Comparison of ENCODE assay signal across 7 mouse cellular contexts in the genomic region with DNA sequence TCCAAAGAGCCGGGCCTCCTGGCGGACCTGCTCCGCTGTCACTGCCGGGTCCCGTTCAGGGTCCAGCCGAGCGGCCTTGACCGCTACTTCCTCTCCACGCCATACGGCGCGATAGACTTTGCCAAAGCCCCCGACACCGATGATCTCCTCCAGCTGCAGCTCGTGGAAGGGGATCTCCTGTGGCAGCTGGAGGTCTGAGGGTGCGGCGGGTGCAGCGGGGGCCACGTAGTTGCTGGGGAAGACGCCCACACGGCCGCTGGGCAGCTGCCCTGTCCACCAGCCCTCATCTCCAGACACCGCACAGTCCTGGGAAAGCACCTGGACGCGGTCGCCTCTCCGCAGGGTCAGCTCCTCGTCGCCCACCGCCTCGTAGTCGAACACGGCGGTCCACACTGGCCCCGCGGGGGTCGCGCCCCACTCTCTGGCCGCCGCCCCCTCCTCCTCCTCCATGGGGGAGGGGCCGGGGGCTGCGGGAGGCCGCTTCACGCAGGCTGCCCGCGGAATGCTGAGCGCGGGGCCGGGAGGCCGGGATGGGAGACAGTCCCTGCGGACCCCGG. TPM values are rescaled to one million over a fixed set of nuclear protein-coding genes. Genes with fewer than 3 reads are reported as not detected.
DNase-seq lines count a peak whose midpoint lies in the region; ATAC-seq lines count a peak whose summit lies in the region.

No protein-coding gene starts in this region.

- H3K4me2 ChIP-seq in limb, embryonic 15.5 days, result peak overlapping the region; percentile 97
- H3K4me2 ChIP-seq in neural tube, embryonic 13.5 days, result peak overlapping the region; percentile 87

- H3K4me3 ChIP-seq in limb, embryonic 15.5 days, result peak overlapping the region; percentile 92
- H3K4me3 ChIP-seq in neural tube, embryonic 13.5 days, result peak overlapping the region; percentile 88

- DNase-seq in right cerebral cortex, postnatal 4 days, result peak; percentile 48
- no peak for DNase-seq in right cerebral cortex, postnatal 36 days (ENCODE audit: low spot score in 2 of 2)
- peak; percentile 68 to 70 for DNase-seq in cerebellum, postnatal 25 days
- peak; percentile 33 to 34 for DNase-seq in heart, postnatal 14 days
- DNase-seq in layer of hippocampus, postnatal 36 days, result no peak

- whole genome bisulfite sequencing in limb, embryonic 15.5 days, result 2% methylated on average over 50 of the region's 52 CpGs
- 1% methylated on average over 52 of the region's 52 CpGs for WGBS in neural tube, embryonic 13.5 days

- H3K36me3 ChIP-seq in limb, embryonic 15.5 days, result peaks cover 17% of the 10 kb centered on the region
- H3K36me3 ChIP-seq in neural tube, embryonic 13.5 days, result peaks cover 18% of the 10 kb centered on the region

- H3K27ac ChIP-seq in limb, embryonic 15.5 days, result no peak overlapping the region; the same call in 1 of the 2 replicates
- H3K27ac ChIP-seq in neural tube, embryonic 13.5 days (replicated peaks), result peak overlapping the region; percentile 91; the same call in 1 of the 2 replicates

- H3K27me3 ChIP-seq in limb, embryonic 15.5 days, result no peaks in the 10 kb centered on the region
- no peaks in the 10 kb centered on the region for H3K27me3 ChIP-seq in neural tube, embryonic 13.5 days

- peak; percentile 33; the same call in 1 of the 2 replicates for ATAC-seq in limb, embryonic 15.5 days (ENCODE audit: insufficient number of reproducible peaks, low FRiP score, low TSS enrichment, low read depth)
- ATAC-seq in neural tube, embryonic 13.5 days (ENCODE audit: low read depth), result peak; percentile 24

- H3K4me1 ChIP-seq in limb, embryonic 15.5 days, result peaks cover 28% of the 10 kb centered on the region
- peaks cover 53% of the 10 kb centered on the region for H3K4me1 ChIP-seq in neural tube, embryonic 13.5 days (replicated peaks)

- intact Hi-C loops in heart, postnatal 14 days (cut with DNase I), result no loop called here

- H3K9me3 ChIP-seq in limb, embryonic 15.5 days, result no peaks in the 10 kb centered on the region
- no peaks in the 10 kb centered on the region for H3K9me3 ChIP-seq in neural tube, embryonic 13.5 days

- H3K9ac ChIP-seq in limb, embryonic 15.5 days, result peak overlapping the region; percentile 78
- H3K9ac ChIP-seq in neural tube, embryonic 13.5 days, result peak overlapping the region; percentile 98

RNA-seq across cellular contexts. Expression of gene Map3k10, which starts 0.7 kb away (rescaled TPM):
- 10 to 100 TPM; 17.0 to 22.4 TPM for total RNA-seq in heart, postnatal 14 days (2021)
- polyA plus RNA-seq in limb, embryonic 15.5 days (2015; fragmentation: Nextera tagmentation; extraction: Ambion mirVana), result 5.8 and 9.0 TPM in 2 replicates
- polyA plus RNA-seq in neural tube, embryonic 13.5 days (2015; fragmentation: Nextera tagmentation; extraction: Ambion mirVana), result 11.6 and 12.7 TPM in 2 replicates
- total RNA-seq in layer of hippocampus, postnatal 36 days (2021), result 100 to 1,000 TPM; 177 to 185 TPM

RNA-seq across cellular contexts. Expression of gene Zfp607b, which starts 15.5 kb away (rescaled TPM):
- 1 to 10 TPM in 1 of 2 experiments, under 1 TPM in 1; 0.84 to 1.3 TPM for total RNA-seq in heart, postnatal 14 days (2021)
- polyA plus RNA-seq in limb, embryonic 15.5 days (2015; fragmentation: Nextera tagmentation; extraction: Ambion mirVana), result 2.8 and 3.2 TPM in 2 replicates
- polyA plus RNA-seq in neural tube, embryonic 13.5 days (2015; fragmentation: Nextera tagmentation; extraction: Ambion mirVana), result 7.6 and 8.9 TPM in 2 replicates
- total RNA-seq in layer of hippocampus, postnatal 36 days (2021), result 10 to 100 TPM; 10.0 to 10.3 TPM

RNA-seq across cellular contexts. Expression of gene Ttc9b, which starts 19.9 kb away (rescaled TPM):
- not detected for total RNA-seq in heart, postnatal 14 days (2021)
- 0.20 TPM in 1 of 2 replicates, not detected in the other for polyA plus RNA-seq in limb, embryonic 15.5 days (2015; fragmentation: Nextera tagmentation; extraction: Ambion mirVana)
- 45.8 and 54.8 TPM in 2 replicates for polyA plus RNA-seq in neural tube, embryonic 13.5 days (2015; fragmentation: Nextera tagmentation; extraction: Ambion mirVana)
- total RNA-seq in layer of hippocampus, postnatal 36 days (2021), result 10 to 100 TPM; 45.8 to 48.2 TPM

RNA-seq across cellular contexts. Expression of gene Zfp60, which starts 57.5 kb away (rescaled TPM):
- 10 to 100 TPM in 1 of 2 experiments, 1 to 10 TPM in 1; 9.0 to 10.6 TPM for total RNA-seq in heart, postnatal 14 days (2021)
- polyA plus RNA-seq in limb, embryonic 15.5 days (2015; fragmentation: Nextera tagmentation; extraction: Ambion mirVana), result 29.0 and 32.3 TPM in 2 replicates
- polyA plus RNA-seq in neural tube, embryonic 13.5 days (2015; fragmentation: Nextera tagmentation; extraction: Ambion mirVana), result 104 and 121 TPM in 2 replicates
- 10 to 100 TPM; 33.5 to 38.7 TPM for total RNA-seq in layer of hippocampus, postnatal 36 days (2021)

Comparison
In these comparisons a context has a peak if more than half of its experiments do, and no peak if none do; other contexts are left out.
1. DNase-seq: peak in right cerebral cortex, postnatal 4 days (single experiment), cerebellum, postnatal 25 days (2 of 2) and heart, postnatal 14 days (2 of 2); none in right cerebral cortex, postnatal 36 days (0 of 2) and layer of hippocampus, postnatal 36 days (0 of 2).
2. RNA of gene Map3k10, which starts 0.7 kb away (total RNA-seq): 177 to 185 TPM in layer of hippocampus, postnatal 36 days; 17.0 to 22.4 TPM in heart, postnatal 14 days; every median in the first group is over 4 times any median in the second.
3. RNA of gene Zfp607b, which starts 15.5 kb away (total RNA-seq): 10.0 to 10.3 TPM in layer of hippocampus, postnatal 36 days; 0.84 to 1.3 TPM in heart, postnatal 14 days; every median in the first group is over 4 times any median in the second.
4. RNA of gene Ttc9b, which starts 19.9 kb away (total RNA-seq): 45.8 to 48.2 TPM in layer of hippocampus, postnatal 36 days; not detected in heart, postnatal 14 days; every median in the first group is over 10 times any median in the second.